Mouse (Mus musculus) testis, adult 2 months (tissue): ENCODE results near the gene Tns1. TPM values are rescaled to one million over a fixed set of nuclear protein-coding genes. Genes with fewer than 3 reads are reported as not detected.

Experiments
- H3K27ac ChIP-seq: fragments of 200-500 bp; 2 replicates; pipeline ENCODE4 v1.5.1; 2012; ENCODE audit warnings: low read depth, low read length; ENCODE audit not compliant: control insufficient read depth, insufficient read depth
- H3K27me3 ChIP-seq: fragments of 200-500 bp; 2 replicates; pipeline ENCODE4 v1.6.1; 2012; ENCODE audit warnings: mild to moderate bottlenecking, low read length, moderate library complexity; ENCODE audit not compliant: control insufficient read depth, insufficient read depth
- H3K36me3 ChIP-seq: fragments of 200-500 bp; 2 replicates; pipeline ENCODE4 v1.6.1; 2012; ENCODE audit warnings: mild to moderate bottlenecking, low read length; ENCODE audit not compliant: control insufficient read depth, insufficient read depth
- H3K4me1 ChIP-seq: fragments of 200-500 bp; 2 replicates; pipeline ENCODE4 v1.6.1; 2012; ENCODE audit warnings: low read length; ENCODE audit not compliant: control insufficient read depth, insufficient read depth
- H3K4me3 ChIP-seq: fragments of 200-500 bp; 2 replicates; pipeline ENCODE4 v1.5.1; 2012; ENCODE audit warnings: low read depth, mild to moderate bottlenecking, low read length, moderate library complexity, mixed read lengths; ENCODE audit not compliant: control insufficient read depth
- CTCF ChIP-seq: fragments of 200-500 bp; IDR thresholded peaks from 2 replicates; pipeline ENCODE4 v1.5.1; 2012; ENCODE audit warnings: low read depth, mild to moderate bottlenecking, inconsistent platforms, low read length, moderate library complexity; ENCODE audit not compliant: control insufficient read depth, insufficient read depth, insufficient replicate concordance
- POLR2A ChIP-seq: fragments of 200-500 bp; IDR thresholded peaks from 2 replicates; pipeline ENCODE4 v1.6.1; 2012; ENCODE audit warnings: low read depth, mild to moderate bottlenecking, inconsistent platforms, low read length, moderate library complexity; ENCODE audit not compliant: control insufficient read depth
- polyA plus RNA-seq: library from polyadenylated mRNA; depleted of rRNA; stranded (reverse); fragments of >200 nt; gene quantifications from 2 replicates; pipeline ENCODE4 v1.2.3, GENCODE M21; 2012

The Tns1 gene
- polyA plus RNA-seq, 1 experiment, result 422 TPM

DNA sequence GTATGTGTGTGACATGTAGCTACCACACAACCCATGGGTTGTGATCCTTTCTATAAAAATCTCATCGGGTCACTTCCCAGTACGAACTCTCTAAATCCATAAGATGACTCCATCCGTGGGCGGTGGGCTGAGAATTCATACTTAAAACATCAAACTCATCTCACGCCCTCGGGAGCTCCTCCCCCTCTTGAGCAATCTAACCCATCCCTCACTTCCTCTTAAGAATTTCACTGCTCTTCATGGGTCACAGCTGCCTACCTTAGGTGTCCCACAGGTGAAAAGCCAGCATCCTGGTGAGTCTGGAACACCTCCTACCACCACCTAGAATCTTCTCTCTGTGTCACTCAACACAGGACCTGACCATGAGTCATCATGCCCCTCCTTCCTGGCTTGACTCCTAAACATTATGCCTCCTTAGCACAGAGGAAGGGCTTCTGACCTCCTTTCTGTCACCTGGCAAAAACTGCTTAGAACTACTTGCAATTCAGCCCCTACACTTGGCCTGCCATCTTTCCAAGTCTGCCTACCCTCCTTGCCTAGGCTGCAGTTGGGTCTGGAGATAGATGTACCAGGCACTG, 31.3 kb upstream of the Tns1 start:
- no peaks in the 10 kb centered on the region for H3K4me1 ChIP-seq
- H3K27me3 ChIP-seq, result no peaks in the 10 kb centered on the region
- no peaks in the 10 kb centered on the region for H3K36me3 ChIP-seq
- TF ChIP-seq POLR2A, result no peak
- TF ChIP-seq CTCF, result no peak
- no peak overlapping the region for H3K27ac ChIP-seq
- no peak overlapping the region for H3K4me3 ChIP-seq

- no peak within 1 kb of the TSS for H3K4me3 ChIP-seq
- H3K36me3 ChIP-seq, result no peaks in the 10 kb centered on the region
- H3K27me3 ChIP-seq, result no peaks in the 10 kb centered on the region
- TF ChIP-seq CTCF (no peak), POLR2A (no peak)
- H3K4me1 ChIP-seq, result no peaks in the 10 kb centered on the region
- no peak within 1 kb of the TSS for H3K27ac ChIP-seq
These were observed 29.4 kb upstream of the Tns1 start, which contains the start of gene Cxcr2 for GRCm38 (mm10) chr1:74153461-74154184. Gene Cxcr2 (plus strand): TSS chr1:74153989.

DNA sequence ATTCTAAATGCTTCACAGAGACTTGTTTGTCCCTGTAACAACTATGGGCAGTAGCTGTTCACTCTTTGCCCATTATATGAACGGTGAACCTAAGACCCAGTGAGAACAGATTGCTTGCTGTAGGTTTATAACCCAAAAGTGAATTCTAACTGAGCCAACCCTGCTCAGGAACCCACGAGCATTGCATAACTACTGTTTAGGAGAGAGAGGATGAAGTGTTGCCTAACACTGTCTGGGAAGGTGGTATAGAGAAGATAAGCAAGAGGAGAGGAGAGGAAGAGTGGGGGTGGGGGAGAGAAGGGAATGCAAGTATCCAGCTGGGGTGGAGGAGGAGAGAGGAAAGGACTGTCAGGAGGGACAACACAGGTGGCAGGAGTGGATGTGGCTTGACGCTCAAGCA, 26.8 kb upstream of the Tns1 start:
- Histone ChIP-seq H3K4me3 (no peak overlapping the region), H3K27ac (no peak overlapping the region), H3K4me1 (no peaks in the 10 kb centered on the region; the same call in 1 of the 2 replicates), H3K36me3 (no peaks in the 10 kb centered on the region), H3K27me3 (no peaks in the 10 kb centered on the region)
- no peak for TF ChIP-seq POLR2A
- TF ChIP-seq CTCF, result no peak

DNA sequence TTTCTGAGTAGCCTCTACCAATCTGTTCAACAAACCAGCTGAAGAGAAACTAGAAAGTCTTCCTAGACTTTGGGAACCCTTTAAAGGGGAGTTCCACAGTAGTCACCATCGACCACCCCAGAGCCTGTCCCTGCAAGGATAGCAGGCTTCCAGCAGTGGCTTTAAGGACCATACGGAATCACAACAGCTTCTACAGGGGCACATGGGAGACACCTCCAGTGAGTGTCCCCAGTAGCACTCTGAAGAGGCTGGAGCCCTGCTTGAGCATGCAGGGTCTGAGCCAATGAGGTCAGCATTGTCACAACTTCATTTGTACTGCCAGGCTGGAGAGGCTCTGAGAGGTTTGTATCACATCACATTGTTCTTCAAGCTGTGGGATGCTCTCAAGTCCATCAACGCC, 25.9 kb upstream of the Tns1 start:
- Histone ChIP-seq H3K4me3 (no peak overlapping the region), H3K27me3 (no peaks in the 10 kb centered on the region), H3K4me1 (no peaks in the 10 kb centered on the region; the same call in 1 of the 2 replicates), H3K36me3 (no peaks in the 10 kb centered on the region), H3K27ac (no peak overlapping the region)
- TF ChIP-seq CTCF (no peak), POLR2A (no peak)

- Histone ChIP-seq H3K4me1 (no peaks in the 10 kb centered on the region; the same call in 1 of the 2 replicates), H3K27ac (no peak overlapping the region), H3K36me3 (no peaks in the 10 kb centered on the region), H3K4me3 (no peak overlapping the region), H3K27me3 (no peaks in the 10 kb centered on the region)
- TF ChIP-seq CTCF (no peak), POLR2A (no peak)
These were observed 25.0 kb upstream of the Tns1 start for GRCm38 (mm10) chr1:74149106-74149885.

DNA sequence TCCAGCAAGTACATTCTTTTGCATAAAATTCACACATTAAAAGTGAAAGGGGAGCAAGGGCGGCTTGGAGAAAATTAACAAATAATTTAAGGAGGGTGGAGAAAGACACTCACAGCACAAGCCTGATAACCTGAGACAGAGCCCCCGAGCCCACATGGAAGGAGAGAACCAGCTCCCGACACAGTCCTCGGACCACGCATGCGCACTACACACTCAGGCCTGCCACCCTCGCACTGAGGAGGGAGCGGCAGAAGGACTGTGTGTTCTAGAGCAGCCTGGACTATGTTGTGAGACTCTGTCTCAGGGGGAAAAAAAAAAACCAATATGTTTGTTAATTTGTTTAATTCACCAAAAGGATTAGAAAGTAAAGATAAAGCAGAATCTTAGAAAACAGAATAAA, 17.5 kb upstream of the Tns1 start:
- Histone ChIP-seq H3K4me3 (peak overlapping the region; percentile 21; the same call in 1 of the 2 replicates), H3K4me1 (peaks cover 4% of the 10 kb centered on the region), H3K27ac (no peak overlapping the region), H3K27me3 (no peaks in the 10 kb centered on the region), H3K36me3 (no peaks in the 10 kb centered on the region)
- TF ChIP-seq POLR2A (no peak), CTCF (no peak)

DNA sequence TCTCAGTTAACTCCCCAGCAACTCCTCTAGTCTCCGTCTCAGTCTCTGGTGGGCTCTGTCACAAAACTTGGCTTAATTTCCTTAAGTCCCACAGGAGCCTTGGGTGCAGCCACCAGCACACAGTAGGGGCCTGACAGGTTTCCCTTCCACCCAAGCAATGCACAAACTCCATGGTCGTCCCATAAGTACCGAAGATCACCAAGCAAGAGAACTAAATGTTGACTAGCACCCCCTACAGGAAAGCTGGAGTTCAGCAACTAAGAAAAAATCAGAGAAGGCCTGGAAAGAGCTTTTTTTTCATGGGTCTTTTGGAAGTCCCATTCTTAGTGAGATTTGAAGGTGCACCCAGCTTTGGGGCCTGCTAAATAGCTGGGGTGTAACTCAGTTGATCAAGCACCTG, 15.2 kb upstream of the Tns1 start:
- H3K4me1 ChIP-seq, result peaks cover 4% of the 10 kb centered on the region
- TF ChIP-seq CTCF (no peak), POLR2A (no peak)
- H3K4me3 ChIP-seq, result no peak overlapping the region
- no peaks in the 10 kb centered on the region for H3K27me3 ChIP-seq
- no peak overlapping the region for H3K27ac ChIP-seq
- no peaks in the 10 kb centered on the region for H3K36me3 ChIP-seq
